Mouse (Mus musculus) C2C12 (cell line): ENCODE data around the gene Abcg1.

Experiments used
- CTCF ChIP-seq: IDR thresholded peaks from one replicate; pipeline ENCODE4 v1.5.1; 2011; ENCODE audit not compliant: control insufficient read depth, insufficient read depth, insufficient read length
- MYOD1 ChIP-seq: IDR thresholded peaks from one replicate; pipeline ENCODE4 v1.6.1; 2011; ENCODE audit warnings: low read depth; ENCODE audit not compliant: control insufficient read depth, insufficient read length

- no peak for TF ChIP-seq CTCF
- TF ChIP-seq MYOD1, result no peak
These were observed 19.1 kb upstream of the Abcg1 start for GRCm38 (mm10) chr17:31038381-31038780.
